Mouse (Mus musculus): ENCODE results near the gene Cntf. TPM values are rescaled to one million over a fixed set of nuclear protein-coding genes. Genes with fewer than 3 reads are reported as not detected.

The Cntf gene
- total RNA-seq (2021) = 1 to 10 TPM; 2.7 to 3.1 TPM
- long read RNA-seq = 0 reads

DNA sequence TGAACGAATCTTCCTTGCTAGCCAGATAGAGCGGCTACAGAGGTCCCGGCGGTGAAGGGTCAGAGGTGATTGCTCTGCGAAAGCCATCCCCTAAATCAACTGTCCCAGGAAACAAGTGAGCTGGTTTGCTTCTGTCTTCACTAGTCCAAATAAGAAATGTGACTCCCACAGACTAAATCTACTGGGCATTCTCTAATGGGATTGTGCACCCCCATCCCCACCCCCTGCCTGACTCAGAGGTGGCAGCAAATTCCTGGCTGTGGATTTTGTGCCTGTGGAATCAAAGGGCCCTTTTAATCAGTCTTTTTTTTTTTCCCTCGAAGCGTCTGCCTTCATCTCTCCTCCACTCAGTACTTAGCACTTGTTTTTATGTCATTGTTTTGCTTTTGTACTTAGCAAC is at the start of gene Cntf:
TSS of gene Cntf (minus strand) at position 325 of the 400 bp plus-strand sequence.
- no peak for DNase-seq (ENCODE audit: low spot score in 2 of 2)

DNA sequence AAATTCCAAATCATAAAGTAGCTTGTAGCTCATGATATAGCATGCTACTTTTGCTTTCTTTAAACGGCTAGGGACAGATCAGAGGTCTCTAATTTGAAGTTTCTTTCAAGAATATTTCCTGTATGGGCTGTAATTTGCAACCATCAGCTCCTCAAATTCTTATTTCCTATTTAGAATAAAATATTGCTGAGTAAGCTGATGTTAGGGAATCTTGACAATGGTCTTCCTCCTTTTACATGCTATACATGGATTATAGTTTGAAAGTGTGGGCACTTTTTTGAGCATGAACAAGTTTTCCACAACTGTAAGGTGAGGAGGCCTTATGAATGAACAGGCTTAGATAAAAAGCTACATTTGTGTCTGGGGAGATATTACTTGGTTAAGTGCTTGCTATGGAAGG is 48.5 kb upstream of the Cntf start:
- no peak for DNase-seq (ENCODE audit: low spot score in 2 of 2)

DNA sequence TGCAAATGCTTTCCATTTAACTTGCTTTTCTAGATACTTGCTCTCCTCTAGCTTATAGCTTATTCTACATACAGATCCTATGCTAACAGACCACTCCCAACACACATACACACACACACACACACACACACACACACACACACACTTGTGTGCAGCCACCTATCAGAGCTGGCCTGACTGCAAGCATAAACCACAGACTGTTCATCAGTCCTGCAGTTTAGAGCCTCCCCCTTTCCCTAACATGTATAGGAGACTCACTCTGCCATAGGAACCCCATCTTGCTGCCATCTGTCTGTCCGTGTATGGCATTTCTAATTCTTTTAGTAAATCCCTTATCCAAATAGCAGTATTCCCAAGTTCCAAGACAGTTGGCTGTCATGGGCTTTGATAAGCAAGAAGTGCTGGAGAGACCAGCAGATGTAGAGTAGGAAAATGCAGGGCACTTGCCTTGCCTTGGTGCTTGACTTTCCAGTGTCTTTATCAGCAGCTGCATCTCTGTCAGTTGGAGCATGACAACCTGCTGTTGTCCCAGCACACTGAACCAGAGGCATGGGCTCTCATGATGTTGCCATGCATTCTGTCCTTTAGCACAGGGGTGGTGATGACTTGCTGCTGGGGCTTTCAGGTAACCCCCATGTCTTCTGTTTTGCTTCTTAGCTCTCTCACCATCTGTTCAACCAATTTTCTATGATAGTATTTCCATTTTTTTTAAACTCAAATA is 47.4 kb upstream of the Cntf start:
- no peak for DNase-seq (ENCODE audit: low spot score in 2 of 2)

DNA sequence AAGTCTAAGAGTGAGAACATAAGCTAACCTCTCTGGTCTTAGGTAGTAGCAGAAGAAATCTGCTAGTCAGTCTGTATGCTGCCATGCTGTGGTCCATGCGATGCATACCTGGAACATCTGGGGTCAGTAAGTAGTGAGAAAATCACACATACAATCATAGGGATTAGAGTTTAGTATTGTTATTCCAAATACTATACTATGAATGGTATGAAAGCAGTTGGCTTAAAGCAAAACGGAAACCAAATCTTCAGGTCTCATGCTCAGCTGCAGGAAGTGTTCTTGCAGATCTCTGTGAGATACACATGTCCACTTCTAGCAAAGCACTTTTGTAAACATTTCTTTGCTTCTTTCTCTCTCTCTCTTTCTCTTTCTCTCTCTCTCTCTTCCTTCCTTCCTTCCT is 40.8 kb upstream of the Cntf start:
- no peak for DNase-seq (ENCODE audit: low spot score in 2 of 2)

DNA sequence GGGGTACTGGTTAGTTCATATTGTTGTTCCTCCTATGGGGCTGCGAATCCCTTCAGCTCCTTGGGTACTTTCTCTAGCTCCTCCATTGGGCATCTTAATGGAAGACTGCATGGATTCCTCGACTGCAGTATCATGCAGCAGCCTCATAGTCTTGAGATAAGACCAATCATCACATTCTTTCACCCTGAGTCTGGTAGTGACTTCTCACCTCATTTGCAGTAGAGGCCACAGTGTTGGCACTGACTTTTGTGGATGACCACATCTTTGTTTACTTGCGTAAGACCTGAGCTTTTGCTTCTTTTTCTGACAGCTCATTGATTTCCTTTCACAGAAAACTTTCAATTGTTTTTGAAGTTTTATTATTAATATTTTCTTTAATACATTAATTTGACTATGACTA is 40.3 kb upstream of the Cntf start:
- DNase-seq (ENCODE audit: low spot score in 2 of 2) = no peak

DNA sequence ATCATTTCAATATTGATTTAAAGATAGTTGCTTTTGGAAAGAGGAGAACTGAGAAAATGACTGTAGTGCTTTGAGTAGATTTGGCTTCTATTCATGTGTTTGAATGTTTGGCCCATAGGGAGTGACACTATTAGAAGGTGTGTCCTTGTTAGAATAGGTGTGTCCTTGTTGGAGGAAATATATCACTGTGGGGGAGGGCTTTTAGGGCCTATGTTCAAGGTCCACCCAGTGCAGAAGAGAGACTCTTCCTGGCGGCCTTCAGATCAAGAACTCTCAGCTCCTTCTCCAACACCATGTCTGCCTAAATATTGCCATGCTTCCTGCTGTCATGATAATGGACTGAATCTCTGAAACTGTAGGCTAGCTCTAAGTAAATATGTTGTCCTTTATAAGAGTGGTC is 38.8 kb upstream of the Cntf start:
- DNase-seq (ENCODE audit: low spot score in 2 of 2) = no peak

DNA sequence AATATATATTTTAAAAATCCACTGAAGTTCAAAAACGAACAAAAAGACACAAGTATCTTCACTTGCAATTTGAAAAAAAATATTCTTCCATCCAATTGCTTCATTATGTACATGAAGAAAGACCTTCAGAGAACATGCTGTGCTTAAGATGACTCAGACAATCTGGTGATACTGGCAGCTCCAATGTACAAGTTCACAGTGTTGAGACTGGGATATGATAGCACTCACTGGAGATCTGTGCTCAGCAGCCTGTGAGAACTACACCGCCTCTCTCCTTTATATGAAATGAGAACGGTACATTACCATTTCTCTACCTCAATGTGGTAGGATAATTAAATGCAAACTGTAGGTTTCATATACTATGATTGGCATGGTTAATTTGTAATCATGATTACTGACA is 37.4 kb upstream of the Cntf start:
- DNase-seq (ENCODE audit: low spot score in 2 of 2) = peak; percentile 25 to 74

DNA sequence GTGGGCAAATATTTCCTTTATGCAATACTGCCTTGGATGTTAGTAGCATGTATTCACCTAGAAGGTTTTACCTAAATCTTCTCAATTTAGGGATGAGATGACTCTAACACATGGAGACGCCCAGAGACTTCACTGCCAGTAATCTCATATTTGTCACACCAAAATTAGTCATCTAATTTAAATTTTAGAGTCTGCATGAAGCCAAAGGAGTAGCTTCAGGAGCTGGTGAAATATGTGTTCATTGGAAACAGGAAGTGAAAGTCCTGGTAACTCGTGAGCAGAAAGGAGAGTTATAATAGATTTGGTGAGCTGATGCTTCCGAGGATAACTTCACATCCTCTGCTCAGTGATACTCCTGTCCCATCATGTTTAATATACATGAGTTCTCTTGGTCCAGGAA is 35.6 kb upstream of the Cntf start:
- DNase-seq (ENCODE audit: low spot score in 2 of 2) = no peak

DNA sequence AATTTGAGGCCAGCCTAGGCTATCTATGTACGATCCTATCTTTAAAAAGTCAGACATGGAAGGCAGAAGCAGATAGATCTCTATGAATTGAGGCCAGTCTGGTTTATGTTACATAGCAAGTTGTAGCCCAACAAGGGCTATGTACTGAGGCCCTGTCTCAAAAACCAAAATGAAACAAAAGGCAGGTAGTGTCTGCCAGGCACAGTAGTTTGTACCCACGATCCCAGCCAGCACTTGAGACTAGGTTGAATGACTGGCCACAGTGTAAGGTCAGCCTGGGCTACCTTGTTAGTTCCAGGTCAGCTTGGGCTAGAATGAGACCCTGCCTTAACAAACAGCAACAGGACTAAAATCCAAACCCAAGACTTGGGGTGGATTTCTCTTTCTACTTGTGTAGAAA is 35.2 kb upstream of the Cntf start:
- no peak for DNase-seq (ENCODE audit: low spot score in 2 of 2)

DNA sequence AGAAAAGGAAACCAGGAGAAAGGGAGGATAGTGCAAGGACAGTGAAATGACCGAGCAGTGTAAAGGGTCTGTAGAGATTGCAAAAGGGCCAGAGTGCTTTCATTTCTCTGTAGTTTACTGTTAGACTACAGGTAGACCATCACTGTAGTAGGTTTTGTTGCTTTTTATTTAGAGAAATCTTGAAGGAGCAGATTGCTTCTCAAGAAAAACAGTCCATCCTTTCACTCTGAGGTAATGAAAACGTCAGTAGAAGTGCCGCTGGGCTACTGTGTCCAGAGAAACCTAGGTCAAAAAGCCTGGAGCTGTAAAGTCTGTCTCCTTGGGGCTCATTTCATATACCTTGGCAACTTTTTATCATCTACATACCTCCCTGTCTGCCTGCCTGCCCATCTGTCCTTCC is 33.6 kb upstream of the Cntf start:
- no peak for DNase-seq (ENCODE audit: low spot score in 2 of 2)

DNA sequence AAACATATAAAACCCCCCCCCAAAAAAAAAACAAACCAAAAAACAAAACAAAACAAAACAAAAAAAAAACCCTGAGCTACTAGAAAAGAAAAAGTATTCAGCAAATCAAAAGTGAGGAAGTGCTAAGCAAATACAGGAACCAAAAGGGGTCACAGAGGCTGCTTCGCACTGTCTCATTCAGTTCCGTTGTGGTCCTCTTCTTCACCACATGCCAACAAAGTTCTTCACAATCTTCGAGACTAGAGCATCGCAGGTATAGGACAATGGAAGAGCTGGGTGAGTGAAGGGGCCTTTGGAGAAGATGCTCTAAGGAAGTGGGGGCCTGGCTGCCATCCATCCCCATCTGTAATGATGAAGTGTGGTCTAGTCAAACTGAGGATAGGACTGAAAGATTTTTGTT is 33.0 kb upstream of the Cntf start:
- DNase-seq (ENCODE audit: low spot score in 2 of 2) = no peak

DNA sequence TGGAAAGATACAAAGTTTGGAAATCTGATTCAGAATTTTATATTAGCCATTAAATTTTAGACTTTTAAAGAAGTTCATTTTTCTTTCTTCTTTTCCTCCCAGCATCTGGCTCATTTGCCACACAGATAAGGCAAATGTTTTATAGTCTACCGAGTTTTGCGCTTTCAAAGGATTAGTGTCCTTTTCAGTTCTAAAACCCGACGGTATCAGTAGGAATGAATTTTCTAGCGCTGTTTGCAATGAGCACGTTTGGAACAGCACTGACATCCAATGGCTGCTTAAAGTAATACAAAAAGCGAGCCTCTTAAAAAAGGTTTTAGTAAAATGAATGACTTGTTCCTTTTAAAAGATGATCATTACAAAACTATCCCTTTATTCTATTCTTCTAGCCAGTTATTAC is 31.6 kb upstream of the Cntf start:
- DNase-seq (ENCODE audit: low spot score in 2 of 2) = peak; percentile 11 to 66

DNA sequence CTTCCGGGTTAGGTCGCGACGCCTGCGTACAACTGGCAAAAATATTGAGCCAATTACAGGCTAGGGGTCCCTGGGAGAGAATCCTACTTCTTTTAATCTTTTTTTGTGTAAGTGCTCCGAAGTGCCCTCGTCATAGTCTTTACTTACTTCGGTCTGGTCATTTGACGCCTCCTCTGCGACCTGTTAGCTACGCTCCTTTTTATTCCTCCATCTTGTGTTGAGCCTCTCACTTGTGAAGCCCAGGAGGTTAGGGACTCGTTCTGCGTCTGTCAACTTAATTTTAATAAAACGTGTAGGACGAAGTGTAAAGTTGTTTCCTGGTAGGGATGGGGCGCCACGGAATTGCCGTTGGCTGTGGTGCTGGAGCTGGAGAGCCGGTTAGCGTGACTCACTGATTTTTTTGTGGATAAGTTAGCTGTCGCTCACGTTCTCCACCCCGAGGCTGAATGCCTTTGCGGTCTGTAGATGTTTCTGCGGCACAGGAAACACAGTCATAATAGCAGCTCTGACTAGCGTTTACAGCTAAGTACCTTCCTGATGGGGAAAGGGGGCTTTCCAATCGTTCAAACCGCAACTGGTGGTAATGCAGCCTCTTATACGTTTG is 31.0 kb upstream of the Cntf start:
- DNase-seq (ENCODE audit: low spot score in 2 of 2) = no peak

DNA sequence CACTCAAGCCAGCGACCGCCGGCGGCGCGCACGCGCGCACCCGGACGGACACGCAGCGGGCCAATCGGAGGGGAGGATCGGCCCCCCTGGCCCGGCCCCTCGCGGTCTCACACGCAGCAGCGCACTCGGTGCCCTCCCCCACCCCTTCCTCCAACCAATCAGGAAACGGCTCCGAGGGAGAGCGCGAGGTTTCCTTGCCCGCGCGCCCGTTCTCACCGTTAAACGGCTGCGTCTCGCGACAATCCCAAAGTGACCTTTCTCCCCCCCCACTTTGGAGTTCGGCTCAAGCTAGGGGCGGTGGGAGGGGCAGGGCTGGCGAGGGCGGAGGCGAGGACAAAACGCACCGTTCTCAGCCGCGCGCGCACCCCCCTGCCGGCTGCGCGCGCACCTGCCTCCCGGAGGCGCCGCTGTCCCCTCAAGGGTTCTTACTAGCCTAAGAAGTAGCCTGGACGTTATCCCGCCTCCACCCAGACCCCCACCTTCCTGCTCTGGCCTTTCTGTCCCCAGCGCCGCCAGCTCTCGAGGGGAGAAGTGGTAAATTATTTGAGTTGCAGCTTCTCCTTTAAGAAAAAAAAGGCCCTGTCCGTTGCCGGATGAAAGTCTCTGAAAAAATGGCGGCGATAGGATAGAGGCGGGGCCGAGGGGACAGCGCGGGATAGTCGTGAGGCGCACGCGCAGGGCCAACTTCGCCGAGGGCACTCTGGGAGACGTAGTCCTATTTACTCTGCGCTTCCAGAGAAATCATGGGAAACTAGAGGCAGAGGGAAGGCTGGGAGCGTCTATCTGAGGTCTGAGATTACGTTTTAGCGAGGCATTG is 30.3 kb upstream of the Cntf start, which contains the start of the genes Zfp91 and Lpxn:
TSS of gene Zfp91 (minus strand) at position 616 of the 817 bp plus-strand sequence.
TSS of gene Lpxn (plus strand) at position 683 of the 817 bp plus-strand sequence.
- peak; percentile 98 to 99 for DNase-seq (ENCODE audit: low spot score in 2 of 2)

DNA sequence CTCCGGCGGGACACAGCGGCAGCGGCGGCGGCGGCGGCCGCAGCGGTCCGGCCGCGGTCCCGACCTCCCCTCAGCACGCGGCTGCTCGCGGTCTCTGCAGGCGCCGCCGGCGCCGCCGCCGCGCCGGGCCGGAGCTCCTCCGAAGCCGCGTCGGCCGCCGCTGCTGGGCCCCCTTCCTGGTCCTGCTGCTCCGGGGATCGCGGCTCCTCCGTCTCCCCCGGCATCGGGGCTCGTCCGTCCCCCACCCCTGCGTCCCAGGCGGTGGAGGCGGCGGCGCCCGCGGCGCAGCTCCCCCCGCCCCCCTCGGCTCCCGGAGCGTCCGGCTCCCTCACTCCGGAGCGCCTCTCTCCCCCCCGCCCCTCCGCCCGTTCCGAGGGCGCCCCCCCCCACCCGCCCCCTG is 29.7 kb upstream of the Cntf start:
- no peak for DNase-seq (ENCODE audit: low spot score in 2 of 2)

DNA sequence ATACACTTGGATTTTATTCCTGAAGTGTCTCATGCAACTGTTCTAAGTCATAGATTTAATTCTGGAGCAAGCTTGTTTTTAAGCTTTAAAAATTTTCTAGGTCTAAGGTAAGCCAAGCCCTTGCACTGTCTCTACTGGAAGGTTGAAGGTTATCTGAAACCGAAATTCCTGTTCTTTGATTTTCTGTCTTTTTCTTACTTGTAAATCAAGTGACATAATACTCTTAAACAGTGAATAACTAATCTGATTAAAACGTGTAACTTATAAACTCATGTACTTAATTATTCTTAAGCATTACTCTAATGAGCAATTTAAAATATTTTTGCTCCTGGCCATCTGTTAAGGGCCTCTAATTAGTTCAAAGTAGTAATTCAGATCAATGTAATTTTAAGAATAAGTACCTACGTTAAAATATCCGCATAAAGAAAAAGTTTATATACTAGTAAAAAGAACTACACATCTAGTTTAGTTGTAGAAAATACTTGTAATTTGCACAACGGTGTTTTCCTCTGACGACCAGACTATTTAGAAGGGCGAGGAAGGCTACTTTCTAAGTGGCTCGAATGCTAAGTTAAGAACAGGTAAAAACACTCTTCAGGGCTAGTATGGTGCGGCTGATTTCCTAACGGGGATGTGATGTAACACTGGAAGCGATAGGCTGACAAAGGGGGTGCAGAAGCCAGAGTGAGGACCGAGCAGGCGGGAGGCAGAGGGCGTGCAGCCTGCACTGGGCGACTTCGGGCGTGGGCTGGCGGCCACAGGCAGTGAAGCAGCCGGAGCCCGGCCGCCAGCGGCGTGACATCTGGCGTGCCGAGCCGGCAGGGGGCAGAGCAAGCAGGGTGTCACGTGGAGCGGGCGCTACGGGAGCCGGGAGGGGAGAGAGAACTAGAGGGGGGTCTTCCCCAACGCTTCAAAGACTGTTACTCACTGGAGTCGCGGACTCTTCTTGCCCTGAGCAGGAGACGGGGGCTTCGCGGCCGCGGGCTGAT is 28.9 kb upstream of the Cntf start:
- peak; percentile 87 to 94 for DNase-seq (ENCODE audit: low spot score in 2 of 2)

DNA sequence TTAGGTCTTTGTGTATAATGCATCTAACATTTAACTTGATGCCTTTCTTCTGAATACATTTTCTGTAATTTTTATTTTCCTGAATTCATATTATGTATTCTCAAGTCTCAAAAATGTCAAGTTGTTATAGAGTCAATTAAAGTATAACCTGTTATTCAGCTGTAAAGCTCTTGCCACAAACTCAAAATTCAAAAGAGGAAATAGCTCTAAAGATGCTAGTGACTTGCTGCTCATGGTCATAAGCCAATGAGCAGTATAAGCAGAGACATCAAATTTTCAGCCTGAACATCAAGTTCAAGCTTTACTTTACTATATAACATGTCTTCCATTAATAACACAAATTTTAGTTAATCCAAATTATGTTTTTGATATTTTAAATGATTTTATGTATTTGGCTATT is 26.9 kb upstream of the Cntf start:
- no peak for DNase-seq (ENCODE audit: low spot score in 2 of 2)

DNA sequence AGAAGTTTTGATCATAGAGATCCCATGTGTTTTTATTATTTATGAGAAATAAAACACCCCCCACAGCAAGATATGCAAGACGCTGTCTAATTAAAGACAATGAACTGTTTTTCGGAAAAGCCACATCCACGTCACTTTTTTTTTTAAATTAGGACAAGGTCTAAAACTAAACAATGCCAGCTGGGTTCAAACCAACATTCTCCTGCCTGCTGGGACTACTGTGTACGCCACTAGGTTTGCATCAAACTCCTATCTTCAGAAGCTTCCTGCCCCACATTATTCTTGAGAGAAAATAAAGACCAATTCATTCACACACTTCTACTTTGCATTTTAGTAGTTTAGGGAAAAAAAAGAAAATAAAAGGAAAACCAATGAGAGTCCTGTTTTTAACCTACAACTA is 22.3 kb upstream of the Cntf start:
- no peak for DNase-seq (ENCODE audit: low spot score in 2 of 2)

DNA sequence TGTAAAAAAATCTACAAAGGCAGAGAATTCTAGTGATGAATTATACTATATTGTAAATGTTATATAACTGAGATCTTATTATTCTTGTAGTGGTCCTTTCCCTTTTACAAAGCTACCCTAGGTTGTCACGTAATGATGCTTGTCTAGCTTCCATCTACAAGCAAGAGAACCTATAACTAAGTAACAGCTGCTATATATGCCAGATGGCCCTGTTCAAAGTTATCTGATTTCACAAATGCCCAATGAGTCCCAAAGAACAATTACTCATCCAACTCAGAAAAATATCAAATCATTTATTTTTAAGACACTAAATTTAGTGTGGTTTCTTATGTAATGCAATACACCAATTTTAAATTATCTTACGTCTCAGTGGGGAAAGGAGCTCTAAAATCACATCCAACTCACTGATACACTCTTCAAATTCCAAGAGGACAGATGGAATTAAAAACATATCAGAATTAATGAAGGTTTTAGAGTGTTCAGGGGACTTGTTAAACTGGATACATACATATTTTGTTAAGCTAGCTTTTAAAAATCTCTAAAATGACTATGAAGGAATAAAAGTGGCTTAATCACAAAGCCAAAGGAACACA is 21.5 kb upstream of the Cntf start:
- DNase-seq (ENCODE audit: low spot score in 2 of 2) = peak in 1 of 2 experiments; percentile 61

DNA sequence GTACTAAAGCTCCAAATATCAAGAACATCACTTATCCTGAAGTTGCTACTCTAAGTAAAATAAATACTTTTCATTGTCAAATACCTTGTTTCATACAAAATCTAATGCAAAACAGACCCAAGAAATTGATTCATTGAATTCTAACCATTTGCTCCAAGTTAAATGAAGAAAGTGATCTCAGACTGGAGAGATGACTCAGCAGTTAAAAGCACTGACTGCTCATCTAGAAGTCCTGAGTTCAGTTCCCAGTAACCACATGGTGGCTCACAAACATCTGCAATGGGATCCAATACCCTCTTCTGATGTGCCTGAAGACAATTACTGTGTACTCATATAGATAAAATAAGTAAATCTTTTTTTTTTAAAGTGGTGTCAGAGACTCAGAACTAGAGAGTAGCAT is 15.0 kb upstream of the Cntf start:
- DNase-seq (ENCODE audit: low spot score in 2 of 2) = no peak

DNA sequence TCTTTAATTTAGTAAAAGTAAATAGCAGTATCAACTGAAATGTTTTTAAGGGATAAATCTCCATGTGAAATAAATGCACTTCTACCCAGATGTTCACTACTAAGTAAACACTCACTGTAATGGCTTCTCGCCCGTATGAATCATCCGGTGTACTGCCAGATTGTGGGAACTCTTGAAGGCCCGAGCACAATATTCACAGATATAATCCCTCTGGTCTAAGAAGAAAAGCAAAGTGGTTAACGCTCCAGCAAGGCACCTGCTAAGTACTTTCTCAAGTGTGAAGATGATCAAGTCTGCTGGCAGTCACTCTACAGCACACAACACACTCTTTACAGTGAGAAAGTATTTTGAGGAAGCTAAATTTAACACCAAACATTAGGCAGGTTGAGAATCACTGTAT is 5.5 kb upstream of the Cntf start:
- DNase-seq (ENCODE audit: low spot score in 2 of 2) = no peak
